Mouse (Mus musculus) MEL (cell line): ENCODE results near the gene Hist3h2a.

Source experiments
- CTCF ChIP-seq, 3 experiments: IDR thresholded peaks in 2 of 3; conservative IDR thresholded peaks in 1 of 3; 2 replicates each; pipeline ENCODE4 v1.5.1; 2011 to 2012; ENCODE audit warnings: low read length in 3 of 3, low read depth in 2 of 3, mild to moderate bottlenecking in 2 of 3, improper control_type of control experiment in 1 of 3, inconsistent platforms in 1 of 3, mixed read lengths in 1 of 3, moderate library complexity in 1 of 3; ENCODE audit not compliant: control insufficient read depth in 1 of 3, insufficient read depth in 1 of 3, poor library complexity in 1 of 3, severe bottlenecking in 1 of 3
- ETS1 ChIP-seq: IDR thresholded peaks from 2 replicates; pipeline ENCODE4 v1.6.1; 2012; ENCODE audit warnings: low read depth, mild to moderate bottlenecking, inconsistent platforms, low read length, improper control_type of control experiment, moderate library complexity
- GATA1 ChIP-seq: IDR thresholded peaks from 2 replicates; pipeline ENCODE4 v1.6.1; 2011; ENCODE audit warnings: low read depth, low read length, improper control_type of control experiment
- POLR2A ChIP-seq, 2 experiments: IDR thresholded peaks; 2 replicates each; pipeline ENCODE4 v1.6.1; 2011 to 2012; ENCODE audit warnings: low read length in 2 of 2, mild to moderate bottlenecking in 2 of 2, control low read depth in 1 of 2, improper control_type of control experiment in 1 of 2, low read depth in 1 of 2, moderate library complexity in 1 of 2; ENCODE audit not compliant: control insufficient read depth in 1 of 2, insufficient read depth in 1 of 2, poor library complexity in 1 of 2
- POLR2AphosphoS5 ChIP-seq: IDR thresholded peaks from 2 replicates; pipeline ENCODE4 v1.6.1; 2012; ENCODE audit warnings: low read depth, borderline replicate concordance, mild to moderate bottlenecking, inconsistent platforms, low read length, moderate library complexity, mixed read lengths
- SIN3A ChIP-seq: IDR thresholded peaks from 2 replicates; pipeline ENCODE4 v1.6.1; 2012; ENCODE audit warnings: low read length, improper control_type of control experiment, inconsistent platforms
- TCF12 ChIP-seq: IDR thresholded peaks from 2 replicates; pipeline ENCODE4 v1.6.1; 2014; ENCODE audit warnings: low read depth, mild to moderate bottlenecking, inconsistent platforms, low read length, improper control_type of control experiment, moderate library complexity

- no peak for TF ChIP-seq SIN3A
- no peak for TF ChIP-seq POLR2AphosphoS5
- no peak for TF ChIP-seq ETS1
- TF ChIP-seq POLR2A (IDR thresholded peaks at IDR 0.05; ENCODE audit: control insufficient read depth in 1 of 2, insufficient read depth in 1 of 2, low read depth in 1 of 2, low read length in 2 of 2, poor library complexity in 1 of 2) = no peak
- TF ChIP-seq GATA1 = no peak
- TF ChIP-seq CTCF (IDR thresholded peaks at IDR 0.05 in 2 of 3, conservative IDR thresholded peaks at IDR 0.05 in 1 of 3; ENCODE audit: control insufficient read depth in 1 of 3, insufficient read depth in 1 of 3, low read depth in 2 of 3, low read length in 3 of 3, poor library complexity in 1 of 3, severe bottlenecking in 1 of 3) = no peak
- TF ChIP-seq TCF12 = no peak
Observed at GRCm38 (mm10) chr11:58977150-58977549, 22.7 kb downstream of the Hist3h2a start.
